Mouse (Mus musculus) kidney, adult 2 months (tissue): ENCODE results near the gene Tmtc1.

Experiments used
- CTCF ChIP-seq: fragments of 200-500 bp; conservative IDR thresholded peaks from 2 replicates; pipeline ENCODE4 v1.5.1; 2011; ENCODE audit warnings: low read depth, mild to moderate bottlenecking, control low read depth, low read length, moderate library complexity, mixed read lengths; ENCODE audit not compliant: insufficient read depth, insufficient read length
- POLR2A ChIP-seq: fragments of 200-500 bp; IDR thresholded peaks from one replicate; pipeline ENCODE4 v1.6.1; 2011; ENCODE audit warnings: low read depth, low read length, control low read depth

DNA sequence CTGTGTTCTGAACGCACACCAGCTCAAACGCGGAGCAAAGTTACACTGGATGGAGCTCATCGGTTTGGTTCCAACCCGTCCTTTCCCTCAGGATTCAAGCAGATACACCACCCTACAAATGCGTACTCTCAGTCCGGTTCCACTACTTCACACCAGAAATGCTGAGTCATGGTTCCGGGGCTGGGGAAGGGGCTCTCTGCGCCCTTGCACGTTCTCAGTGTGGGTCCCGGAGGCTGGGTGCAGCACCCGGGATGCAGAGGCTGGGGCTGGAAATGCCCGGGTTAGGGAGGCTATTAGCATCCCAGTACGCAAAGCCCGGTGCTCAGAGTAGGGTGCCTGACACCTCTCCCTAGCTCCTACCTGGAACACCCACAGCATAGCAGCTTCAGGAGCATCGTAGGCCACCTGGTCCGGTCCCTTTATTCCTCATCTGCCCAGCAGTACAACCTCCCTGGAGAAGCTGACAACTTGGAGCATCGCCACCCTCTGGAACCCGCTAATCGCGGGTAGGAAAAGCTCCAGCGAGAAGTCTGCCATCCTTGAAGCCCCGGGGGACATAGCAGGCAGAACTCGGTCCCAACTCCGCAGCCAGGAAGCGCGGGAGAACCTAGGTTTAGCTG is 1.4 kb downstream of the Tmtc1 start:
- TF ChIP-seq CTCF (no peak), POLR2A (no peak)
